Mouse (Mus musculus): Measurements from ENCODE around the gene Pgbd5.

DNA sequence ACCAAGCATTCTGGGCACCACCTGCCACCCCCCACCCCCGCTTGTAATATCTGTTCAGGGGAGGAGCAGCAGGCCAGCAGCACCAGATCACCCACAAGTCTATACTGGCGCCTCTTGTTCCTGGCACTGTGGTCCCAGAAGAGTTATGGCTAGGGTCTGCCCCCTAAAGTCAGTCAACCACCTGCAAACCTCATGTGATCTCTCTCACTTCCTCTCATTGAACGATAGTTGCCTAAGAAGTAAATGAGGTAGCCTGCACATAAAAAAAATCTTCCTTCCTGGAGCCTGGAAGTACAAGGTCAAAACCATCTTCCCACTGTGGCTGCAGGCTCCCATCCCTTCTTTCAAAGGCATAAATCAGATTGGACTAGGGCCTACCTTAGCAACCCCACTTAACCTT lies 23.7 kb downstream of the Pgbd5 start:
- TF ChIP-seq GATA1 (IDR thresholded peaks at IDR 0.05; ENCODE audit: borderline replicate concordance, low read length), result no peak
- TF ChIP-seq FLI1 (IDR thresholded peaks at IDR 0.05; ENCODE audit: low read length), result no peak
